Mouse (Mus musculus) stomach, adult 2 months (tissue): Measurements from ENCODE around the gene Gm9837. TPM values are rescaled to one million over a fixed set of nuclear protein-coding genes. Genes with fewer than 3 reads are reported as not detected.

Experiments used
- polyA plus RNA-seq: library from polyadenylated mRNA; depleted of rRNA; stranded (reverse); fragments of >200 nt; gene quantifications from 2 replicates; pipeline ENCODE4 v1.2.3, GENCODE M21; 2012; rRNA removed

The Gm9837 gene
- polyA plus RNA-seq = not detected in 2 replicates

GRCm38 (mm10) chr11:53469968-53470695 is at the start of gene Gm9837:
Gm9837 (minus strand) TSS chr11:53470479.

GRCm38 (mm10) chr11:53519207-53520121 is 49.2 kb upstream of the Gm9837 start, which contains the start of gene Sept8:
Sept8 (plus strand) TSS chr11:53519257.

GRCm38 (mm10) chr11:53479783-53480301 is 9.6 kb upstream of the Gm9837 start, which contains the start of the genes Gm9945 and Sowaha:
Gm9945 (plus strand) TSS chr11:53480166.
Sowaha (minus strand) TSS chr11:53480274.

GRCm38 (mm10) chr11:53456474-53457371 is 13.6 kb downstream of the Gm9837 start, which contains the start of the genes Gm10447 and Shroom1:
Gm10447 (minus strand) TSS chr11:53457110.
Shroom1 (plus strand) TSS chr11:53457205.

GRCm38 (mm10) chr11:53430670-53431346 is 39.5 kb downstream of the Gm9837 start, which contains the start of the genes Uqcrq and Gdf9:
Uqcrq (minus strand) TSS chr11:53430831.
Gdf9 (plus strand) TSS chr11:53431023.

GRCm38 (mm10) chr11:53423036-53423435 is 47.2 kb downstream of the Gm9837 start, which contains the start of gene Leap2:
Leap2 (minus strand) TSS chr11:53423170.

Other genes with a start within 250 kb of the Gm9837 start
- gene Hspa4, start 170.0 kb downstream of the Gm9837 start, polyA plus RNA-seq = 12.1 and 20.5 TPM in 2 replicates
- 3.4 and 5.1 TPM in 2 replicates for gene Zcchc10, start 145.8 kb downstream of the Gm9837 start, polyA plus RNA-seq
- gene Aff4, start 119.6 kb downstream of the Gm9837 start, polyA plus RNA-seq = 2.6 and 4.2 TPM in 2 replicates
- not detected in 2 replicates for gene Leap2, start 47.3 kb downstream of the Gm9837 start, polyA plus RNA-seq
- gene Uqcrq, start 39.6 kb downstream of the Gm9837 start, polyA plus RNA-seq = 540 and 822 TPM in 2 replicates
- 1.6 and 3.2 TPM in 2 replicates for gene Gdf9, start 39.5 kb downstream of the Gm9837 start, polyA plus RNA-seq
- 0.16 and 0.42 TPM in 2 replicates for gene Gm10447, start 13.4 kb downstream of the Gm9837 start, polyA plus RNA-seq
- gene Shroom1, start 13.3 kb downstream of the Gm9837 start, polyA plus RNA-seq = 8.1 and 9.6 TPM in 2 replicates
- not detected in 2 replicates for gene Gm9945, start 9.7 kb upstream of the Gm9837 start, polyA plus RNA-seq
- 1.6 and 2.7 TPM in 2 replicates for gene Sowaha, start 9.8 kb upstream of the Gm9837 start, polyA plus RNA-seq
- gene Sept8, start 48.8 kb upstream of the Gm9837 start, polyA plus RNA-seq = 15.4 and 16.8 TPM in 2 replicates
- 0.66 and 0.69 TPM in 2 replicates for gene Kif3a, start 96.9 kb upstream of the Gm9837 start, polyA plus RNA-seq
- not detected in 2 replicates for gene Il4, start 148.2 kb upstream of the Gm9837 start, polyA plus RNA-seq
- gene Il13, start 164.2 kb upstream of the Gm9837 start, polyA plus RNA-seq = 0.74 and 0.84 TPM in 2 replicates
- 1.4 and 1.5 TPM in 2 replicates for gene Rad50, start 236.8 kb upstream of the Gm9837 start, polyA plus RNA-seq